Mouse (Mus musculus): ENCODE measurements around the gene Txn2.

DNA sequence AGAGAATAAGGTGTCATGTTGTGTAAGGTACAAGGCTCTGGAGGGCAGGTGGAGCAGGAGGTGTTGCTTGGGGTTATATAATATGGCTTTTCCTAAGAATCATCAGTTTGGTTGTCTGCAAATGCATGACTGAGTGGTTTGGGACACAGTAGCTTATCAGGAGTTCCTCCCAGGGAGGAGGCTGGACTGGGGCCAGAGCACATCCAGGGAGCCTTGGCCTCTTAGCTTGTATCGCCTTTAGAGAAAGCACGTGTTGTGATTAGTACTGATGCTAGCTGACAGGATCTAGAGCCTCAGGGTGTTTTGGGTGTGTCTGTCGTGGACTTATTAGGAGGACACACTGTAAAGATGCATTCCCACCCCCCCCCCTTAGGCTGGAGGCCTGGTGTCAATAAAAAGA lies 48.9 kb upstream of the Txn2 start:
- TF ChIP-seq CTCF (conservative IDR thresholded peaks at IDR 0.05; ENCODE audit: low read length) = no peak
- no peak for TF ChIP-seq POU5F1 (IDR thresholded peaks at IDR 0.05; ENCODE audit: borderline replicate concordance, low read length)
